Mouse (Mus musculus): ENCODE measurements around the gene Ttyh3. TPM values are rescaled to one million over a fixed set of nuclear protein-coding genes. Genes with fewer than 3 reads are reported as not detected.

Ttyh3 gene
- polyA plus RNA-seq, 1 experiment from 2014 or later, result 76.6 TPM

GRCm38 (mm10) chr5:140605228-140605627 is 43.6 kb downstream of the Ttyh3 start:
- Histone ChIP-seq H3K27me3 (peaks cover 29% of the 10 kb centered on the region), H3K9ac (replicated peaks) (no peak overlapping the region), H3K9me3 (no peaks in the 10 kb centered on the region), H3K4me1 (replicated peaks) (peaks cover 59% of the 10 kb centered on the region), H3K4me2 (replicated peaks) (no peak overlapping the region), H3K36me3 (no peaks in the 10 kb centered on the region), H3K27ac (no peak overlapping the region), H3K4me3 (replicated peaks) (no peak overlapping the region)
- WGBS, result 28% methylated on average over 3 of the region's 3 CpGs
- ATAC-seq, result no peak

- Histone ChIP-seq H3K9me3 (no peaks in the 10 kb centered on the region), H3K4me2 (replicated peaks) (no peak overlapping the region), H3K9ac (replicated peaks) (no peak overlapping the region), H3K27me3 (peaks cover 29% of the 10 kb centered on the region), H3K4me1 (replicated peaks) (peaks cover 50% of the 10 kb centered on the region), H3K36me3 (no peaks in the 10 kb centered on the region), H3K4me3 (replicated peaks) (no peak overlapping the region), H3K27ac (no peak overlapping the region)
- WGBS, result 85% methylated on average over 8 of the region's 8 CpGs
- no peak for ATAC-seq
Measured at GRCm38 (mm10) chr5:140604386-140604785, 44.4 kb downstream of the Ttyh3 start.

GRCm38 (mm10) chr5:140602540-140602939 is 46.3 kb downstream of the Ttyh3 start:
- peaks cover 32% of the 10 kb centered on the region for H3K4me1 ChIP-seq (replicated peaks)
- ATAC-seq, result no peak
- no peak overlapping the region for H3K4me3 ChIP-seq (replicated peaks)
- peaks cover 26% of the 10 kb centered on the region for H3K27me3 ChIP-seq
- H3K36me3 ChIP-seq, result no peaks in the 10 kb centered on the region
- no peak overlapping the region for H3K9ac ChIP-seq (replicated peaks)
- H3K27ac ChIP-seq, result no peak overlapping the region
- H3K4me2 ChIP-seq (replicated peaks), result no peak overlapping the region
- no peaks in the 10 kb centered on the region for H3K9me3 ChIP-seq
- WGBS, result 56% methylated on average over 2 of the region's 2 CpGs

- 0 out of 2 replicates have a peak, but pooled peaks have one; percentile 42 for ATAC-seq
- Histone ChIP-seq H3K4me1 (replicated peaks) (peaks cover 23% of the 10 kb centered on the region), H3K27me3 (peaks cover 23% of the 10 kb centered on the region), H3K4me3 (replicated peaks) (no peak overlapping the region), H3K36me3 (no peaks in the 10 kb centered on the region), H3K9ac (replicated peaks) (no peak overlapping the region), H3K9me3 (no peaks in the 10 kb centered on the region), H3K27ac (no peak overlapping the region), H3K4me2 (replicated peaks) (no peak overlapping the region)
- 81% methylated on average over 12 of the region's 12 CpGs for WGBS
Measured at GRCm38 (mm10) chr5:140601712-140602111, 47.1 kb downstream of the Ttyh3 start.

GRCm38 (mm10) chr5:140599939-140600338 is 48.9 kb downstream of the Ttyh3 start:
- Histone ChIP-seq H3K27ac (no peak overlapping the region), H3K4me2 (replicated peaks) (no peak overlapping the region), H3K9me3 (no peaks in the 10 kb centered on the region), H3K4me1 (replicated peaks) (peaks cover 6% of the 10 kb centered on the region; the same call in 1 of the 2 replicates), H3K4me3 (replicated peaks) (no peak overlapping the region), H3K9ac (replicated peaks) (no peak overlapping the region), H3K27me3 (peaks cover 8% of the 10 kb centered on the region), H3K36me3 (no peaks in the 10 kb centered on the region)
- ATAC-seq, result no peak
- 69% methylated on average over 5 of the region's 5 CpGs for WGBS

- Histone ChIP-seq H3K9ac (replicated peaks) (no peak overlapping the region), H3K4me3 (replicated peaks) (no peak overlapping the region), H3K4me2 (replicated peaks) (no peak overlapping the region), H3K36me3 (no peaks in the 10 kb centered on the region), H3K27me3 (no peaks in the 10 kb centered on the region; the same call in 1 of the 2 replicates), H3K9me3 (no peaks in the 10 kb centered on the region), H3K4me1 (replicated peaks) (peaks cover 5% of the 10 kb centered on the region; the same call in 1 of the 2 replicates), H3K27ac (no peak overlapping the region)
- WGBS, result 89% methylated on average over 4 of the region's 4 CpGs
- no peak for ATAC-seq
Measured at GRCm38 (mm10) chr5:140597787-140598186, 51.0 kb downstream of the Ttyh3 start.

- Histone ChIP-seq H3K36me3 (no peaks in the 10 kb centered on the region), H3K4me2 (replicated peaks) (no peak overlapping the region), H3K4me3 (replicated peaks) (no peak overlapping the region), H3K9ac (replicated peaks) (no peak overlapping the region), H3K4me1 (replicated peaks) (0 out of 2 replicates have a peak, but pooled peaks cover 5% of the 10 kb centered on the region), H3K9me3 (no peaks in the 10 kb centered on the region), H3K27ac (no peak overlapping the region), H3K27me3 (no peaks in the 10 kb centered on the region; the same call in 1 of the 2 replicates)
- WGBS, result 78% methylated on average over 18 of the region's 18 CpGs
- no peak for ATAC-seq
Measured at GRCm38 (mm10) chr5:140596927-140597588, 51.8 kb downstream of the Ttyh3 start.

- H3K36me3 ChIP-seq, result no peaks in the 10 kb centered on the region
- H3K9me3 ChIP-seq, result no peaks in the 10 kb centered on the region
- no peak overlapping the region for H3K4me2 ChIP-seq (replicated peaks)
- 75% methylated on average over 3 of the region's 3 CpGs for WGBS
- no peak overlapping the region for H3K27ac ChIP-seq
- no peaks in the 10 kb centered on the region for H3K4me1 ChIP-seq (replicated peaks)
- H3K9ac ChIP-seq (replicated peaks), result no peak overlapping the region
- H3K4me3 ChIP-seq (replicated peaks), result no peak overlapping the region
- H3K27me3 ChIP-seq, result no peaks in the 10 kb centered on the region; the same call in 1 of the 2 replicates
- ATAC-seq, result no peak
Measured at GRCm38 (mm10) chr5:140596426-140596825, 52.4 kb downstream of the Ttyh3 start.

GRCm38 (mm10) chr5:140594846-140595245 is 54.0 kb downstream of the Ttyh3 start:
- ATAC-seq, result no peak
- Histone ChIP-seq H3K4me3 (replicated peaks) (no peak overlapping the region), H3K4me1 (replicated peaks) (no peaks in the 10 kb centered on the region), H3K27ac (no peak overlapping the region), H3K36me3 (no peaks in the 10 kb centered on the region), H3K27me3 (no peaks in the 10 kb centered on the region; the same call in 1 of the 2 replicates), H3K9me3 (no peaks in the 10 kb centered on the region), H3K9ac (replicated peaks) (no peak overlapping the region), H3K4me2 (replicated peaks) (no peak overlapping the region)
- 65% methylated on average over 5 of the region's 5 CpGs for WGBS

- H3K36me3 ChIP-seq, result no peaks in the 10 kb centered on the region
- no peak overlapping the region for H3K27ac ChIP-seq
- H3K9me3 ChIP-seq, result no peaks in the 10 kb centered on the region
- WGBS, result 96% methylated on average over 16 of the region's 16 CpGs
- no peak overlapping the region for H3K4me2 ChIP-seq (replicated peaks)
- peaks cover 5% of the 10 kb centered on the region; the same call in 1 of the 2 replicates for H3K27me3 ChIP-seq
- ATAC-seq, result no peak
- H3K9ac ChIP-seq (replicated peaks), result no peak overlapping the region
- no peak overlapping the region for H3K4me3 ChIP-seq (replicated peaks)
- H3K4me1 ChIP-seq (replicated peaks), result peaks cover 14% of the 10 kb centered on the region
Measured at GRCm38 (mm10) chr5:140589082-140589774, 59.6 kb downstream of the Ttyh3 start.

GRCm38 (mm10) chr5:140583732-140584368 is 65.0 kb downstream of the Ttyh3 start:
- Histone ChIP-seq H3K27ac (peak overlapping the region; percentile 85), H3K9ac (replicated peaks) (0 out of 2 replicates have a peak overlapping the region, but pooled peaks have one; percentile 2), H3K9me3 (no peaks in the 10 kb centered on the region), H3K4me2 (replicated peaks) (peak overlapping the region; percentile 4), H3K36me3 (no peaks in the 10 kb centered on the region), H3K27me3 (peaks cover 6% of the 10 kb centered on the region; the same call in 1 of the 2 replicates), H3K4me3 (replicated peaks) (no peak overlapping the region), H3K4me1 (replicated peaks) (peaks cover 64% of the 10 kb centered on the region)
- ATAC-seq, result peak; percentile 91
- WGBS, result 3% methylated on average over 6 of the region's 6 CpGs
